Mouse (Mus musculus): ENCODE measurements around the gene Mogat2.
A peak's percentile ranks its signal among the peaks of the same experiment; 100 is the strongest.

The Mogat2 gene

GRCm38 (mm10) chr7:99191411-99191810, 47.0 kb downstream of the Mogat2 start:
- no peak for DNase-seq

GRCm38 (mm10) chr7:99189885-99190284, 48.5 kb downstream of the Mogat2 start:
- no peak for DNase-seq

DNA sequence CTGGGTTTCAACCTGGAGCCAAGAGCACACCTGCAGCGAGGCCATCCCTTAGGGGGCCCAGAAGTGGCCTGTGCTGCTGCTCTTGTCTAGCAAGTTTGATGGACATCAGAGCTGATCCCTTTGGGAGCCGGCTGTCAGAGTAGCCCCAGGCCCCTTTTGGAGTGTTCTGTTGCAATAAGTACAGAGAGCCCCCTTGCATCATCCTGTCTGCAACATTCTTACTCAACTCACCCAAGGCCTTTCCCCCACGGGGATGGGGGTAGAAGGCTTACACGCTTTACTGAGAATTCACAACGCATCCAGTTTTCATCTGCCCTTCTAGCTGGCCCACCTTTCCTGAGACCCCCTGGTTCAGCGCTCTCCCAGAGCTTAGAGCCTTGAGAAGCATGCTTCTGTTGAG, 49.8 kb downstream of the Mogat2 start:
- DNase-seq, result no peak

GRCm38 (mm10) chr7:99187451-99187850, 51.0 kb downstream of the Mogat2 start:
- DNase-seq, result no peak

DNA sequence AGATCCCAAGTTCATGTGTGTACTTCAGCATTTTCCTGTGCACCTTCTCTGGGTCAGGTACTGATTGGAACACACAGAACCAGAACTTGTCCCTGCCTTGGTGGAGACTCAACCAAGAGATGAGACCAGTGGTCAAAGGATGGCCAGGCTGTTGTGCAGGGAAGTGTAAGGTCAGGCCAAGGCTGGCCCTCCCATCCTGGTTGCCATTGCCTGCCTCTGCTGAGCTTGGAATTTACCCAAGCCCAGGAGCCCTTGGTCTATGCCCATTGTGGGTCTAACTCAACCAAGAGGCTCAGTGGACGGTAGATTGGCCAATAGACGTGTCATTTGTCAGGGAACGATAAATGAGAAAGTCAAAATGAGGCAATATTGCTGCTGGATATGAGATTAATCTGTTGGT, 53.0 kb downstream of the Mogat2 start:
- DNase-seq, result no peak

DNA sequence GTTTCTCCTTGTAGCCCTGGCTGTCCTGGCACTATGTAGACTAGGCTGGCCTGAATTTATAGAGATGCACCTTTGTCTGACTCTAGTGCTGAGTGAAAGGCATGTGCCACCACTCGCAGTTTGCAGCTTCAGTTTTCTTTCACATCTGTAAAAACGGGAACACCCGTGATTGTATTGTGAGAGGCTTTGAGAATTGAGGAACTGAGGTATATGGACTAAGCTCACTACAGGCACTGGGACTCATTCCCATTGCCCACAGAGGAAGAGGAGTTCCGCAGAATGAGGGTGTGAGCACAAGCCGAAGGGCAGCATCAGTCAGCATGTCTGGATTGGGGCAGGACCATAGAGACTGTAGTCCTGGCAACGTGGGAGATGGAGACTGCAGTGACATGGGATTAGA, 54.7 kb downstream of the Mogat2 start:
- DNase-seq, result no peak

GRCm38 (mm10) chr7:99182432-99183172, 55.8 kb downstream of the Mogat2 start, which contains the start of gene Dgat2:
Gene Dgat2, minus strand, starts transcription at chr7:99182719.
- peak; percentile 94 for DNase-seq

DNA sequence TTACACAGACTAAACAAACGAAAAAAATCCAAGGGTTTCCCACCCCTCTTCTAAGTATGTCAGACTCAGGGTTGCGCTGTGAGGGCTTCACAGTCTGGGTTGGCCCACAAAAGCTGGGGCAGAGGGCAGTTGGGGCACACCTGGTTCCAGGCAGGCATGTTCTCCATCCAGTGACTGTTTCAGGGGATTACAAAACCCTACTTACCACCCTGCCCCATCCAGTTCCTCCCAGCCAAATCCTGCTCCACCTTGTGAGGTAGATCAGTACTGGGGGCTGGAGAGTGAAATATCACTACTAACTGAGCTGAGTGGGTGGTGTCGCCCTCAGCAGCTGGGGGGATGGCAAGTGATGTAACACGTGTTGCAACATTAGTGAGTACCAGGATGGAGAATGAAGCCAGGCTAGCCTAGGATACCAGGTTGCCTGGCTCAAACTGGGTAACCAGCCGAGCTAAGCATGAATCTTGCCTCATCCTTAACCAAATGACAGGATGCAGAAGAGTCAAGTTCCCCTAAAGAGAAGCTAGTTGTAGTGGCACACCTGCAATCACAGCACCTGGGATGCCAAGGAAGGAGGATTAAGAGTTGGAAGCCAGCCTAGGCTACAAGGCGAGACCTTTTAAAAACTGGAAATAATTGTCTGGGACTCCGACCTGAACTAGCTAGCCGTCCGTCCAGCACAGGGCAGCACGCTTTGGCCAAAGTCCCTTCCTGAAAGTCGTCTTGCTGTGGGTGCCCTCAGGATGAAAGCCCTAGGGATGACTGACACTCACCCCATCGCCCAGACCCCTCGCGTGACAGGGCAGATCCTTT, 56.6 kb downstream of the Mogat2 start:
- DNase-seq, result no peak

GRCm38 (mm10) chr7:99180162-99180561, 58.3 kb downstream of the Mogat2 start:
- DNase-seq, result no peak

DNA sequence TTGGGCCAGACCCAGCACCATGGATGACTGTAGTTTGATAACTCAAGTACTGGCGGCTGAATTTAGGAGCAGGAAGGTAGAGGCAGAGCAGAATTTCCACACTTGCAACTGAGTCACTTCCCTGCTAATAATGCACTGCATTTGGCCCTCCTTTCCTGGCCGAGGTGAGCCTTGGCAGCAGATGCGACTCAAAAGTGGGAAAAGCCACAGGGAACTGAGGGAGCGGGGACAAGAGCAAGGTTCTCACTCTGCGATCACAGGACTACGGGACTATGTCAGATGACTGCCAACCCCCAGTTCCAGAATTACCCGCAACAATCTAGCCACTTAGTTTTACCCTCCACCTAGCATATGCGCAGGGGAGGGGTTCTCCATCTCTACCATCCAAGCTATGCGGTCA, 59.1 kb downstream of the Mogat2 start:
- DNase-seq, result no peak

GRCm38 (mm10) chr7:99177386-99177785, 61.0 kb downstream of the Mogat2 start:
- DNase-seq, result no peak

- DNase-seq, result no peak
Measured at GRCm38 (mm10) chr7:99175666-99176065, 62.8 kb downstream of the Mogat2 start.

DNA sequence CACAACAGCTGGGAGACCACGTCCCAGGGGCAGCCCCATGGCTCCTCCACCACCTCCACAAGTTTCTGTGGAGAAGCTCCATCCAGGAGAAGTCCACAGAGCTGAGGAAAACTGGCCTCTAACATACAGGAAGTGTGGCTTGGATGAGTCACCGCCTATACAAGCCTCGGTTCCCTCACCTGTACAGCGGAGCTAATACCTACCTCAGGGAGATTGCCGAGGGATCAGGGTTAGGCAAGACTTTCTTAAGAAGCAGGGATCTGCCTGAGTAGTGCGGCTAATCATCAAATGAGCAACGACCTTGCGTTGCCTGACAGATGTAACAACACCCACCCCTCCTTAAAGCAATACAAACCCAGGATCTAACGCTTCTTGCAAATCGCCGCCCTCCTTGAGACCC, 63.3 kb downstream of the Mogat2 start:
- no peak for DNase-seq

GRCm38 (mm10) chr7:99174006-99174405, 64.4 kb downstream of the Mogat2 start:
- DNase-seq, result no peak

DNA sequence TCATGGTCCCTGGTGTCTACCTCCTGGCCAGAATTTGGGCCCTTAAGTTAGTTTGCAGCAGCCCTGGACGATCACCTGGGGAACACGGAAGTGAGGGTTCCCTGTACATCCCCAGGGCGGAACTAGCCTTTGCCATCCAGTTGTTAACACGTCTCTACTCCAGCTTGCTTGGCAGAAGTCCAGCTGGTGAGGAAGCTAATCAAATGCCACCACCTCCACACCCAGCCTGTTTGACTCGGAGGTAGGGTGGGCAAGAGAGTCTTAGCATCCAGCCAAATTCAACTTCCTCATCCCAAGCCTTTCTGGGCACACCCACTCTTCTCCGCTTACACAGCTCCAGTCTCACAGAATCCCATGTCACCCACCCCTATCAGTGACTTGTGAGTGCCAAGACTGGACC, 65.5 kb downstream of the Mogat2 start:
- no peak for DNase-seq

DNA sequence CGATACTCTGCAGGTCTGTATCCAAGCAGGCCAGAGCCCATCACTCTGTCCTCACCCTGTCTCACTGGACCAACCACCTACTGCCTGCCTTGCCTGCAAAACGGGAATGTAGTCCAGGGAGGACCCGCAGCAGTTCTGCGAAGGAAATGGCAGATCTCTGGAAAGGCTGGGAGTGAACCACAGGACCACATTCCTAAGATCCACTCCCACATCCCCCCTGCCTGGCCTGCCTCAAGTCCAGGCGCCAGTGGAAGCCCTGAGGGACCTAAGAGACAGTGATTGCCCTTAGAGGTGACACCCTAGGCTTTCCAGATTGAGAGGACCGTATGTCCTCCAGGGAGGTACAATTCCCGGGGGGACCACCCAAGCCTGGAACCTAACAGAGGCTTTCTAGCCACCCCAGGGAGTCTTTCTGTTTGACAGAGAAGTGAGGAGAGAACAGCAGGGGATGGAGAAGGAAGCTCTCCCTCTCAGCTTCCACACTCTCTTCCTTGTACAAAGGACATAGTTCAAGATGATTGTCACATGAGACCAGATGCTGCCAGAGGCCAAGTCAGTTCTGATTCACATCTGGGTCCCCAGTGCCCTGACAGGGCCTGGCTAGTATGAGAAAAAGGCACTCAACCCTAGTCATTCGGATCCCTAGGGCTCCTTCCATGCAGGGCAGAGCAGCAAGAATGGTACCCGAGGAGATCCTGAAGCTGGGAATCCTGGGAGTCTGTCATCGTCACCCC, 66.5 kb downstream of the Mogat2 start:
- no peak for DNase-seq

GRCm38 (mm10) chr7:99170519-99170918, 67.9 kb downstream of the Mogat2 start:
- DNase-seq, result no peak

DNA sequence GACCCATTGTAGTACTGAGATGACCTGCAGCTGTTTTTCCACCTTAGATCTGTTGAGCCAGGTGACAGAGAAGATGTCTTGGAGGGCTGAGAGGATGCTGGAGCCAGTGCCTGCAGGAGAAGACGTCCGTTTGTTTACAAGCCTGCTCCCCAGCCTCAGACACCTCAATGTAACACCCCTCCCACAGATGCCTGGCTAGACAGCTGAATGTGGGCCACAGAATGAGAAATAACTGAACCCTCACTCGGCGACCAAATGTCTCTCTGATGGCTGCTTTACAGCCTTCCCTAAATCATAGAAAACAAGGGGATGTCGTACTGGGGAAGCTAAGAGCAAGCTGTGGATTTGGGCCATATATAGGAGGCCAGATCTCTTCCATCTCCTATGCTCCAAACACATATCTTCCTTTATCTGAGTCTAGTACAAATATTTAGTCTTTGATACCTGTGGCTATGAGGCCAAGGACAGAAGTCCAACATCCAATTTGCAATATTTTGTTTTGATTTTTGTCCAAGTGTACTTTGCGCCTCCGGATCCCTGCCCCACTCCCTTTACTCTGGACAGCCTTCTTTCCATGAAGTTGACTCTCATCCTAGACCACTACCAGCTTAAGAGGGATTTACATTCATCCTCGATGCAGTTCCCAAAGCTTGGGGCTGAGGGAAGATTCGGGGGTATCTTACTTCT, 68.6 kb downstream of the Mogat2 start:
- no peak for DNase-seq

Measured in retina, postnatal 1 day (tissue).